Mouse (Mus musculus) neural tube, embryonic 14.5 days (tissue): ENCODE measurements around the gene Siah3. TPM values are rescaled to one million over a fixed set of nuclear protein-coding genes. Genes with fewer than 3 reads are reported as not detected.
"Not testable (repeated sequence)": the region's sequence is repeated elsewhere in the genome, so short reads cannot be mapped to it uniquely, and the experiment has no call there.

Source experiments
- ATAC-seq: fragments of 200-750 bp; cut with Nextera tagmentation; 2 replicates; pipeline ENCODE4 v1.8.0; 2017; ENCODE audit warnings: low read depth, mild to moderate bottlenecking, moderate TSS enrichment, moderate library complexity
- H3K27ac ChIP-seq: fragments of 300-500 bp; sonication (generic); 2 replicates; pipeline ENCODE4 v1.5.1; 2014; ENCODE audit warnings: low read depth, mild to moderate bottlenecking, control low read depth, low read length, moderate library complexity, mixed read lengths
- H3K27me3 ChIP-seq: fragments of 300-500 bp; sonication (generic); 2 replicates; pipeline ENCODE4 v1.6.1; 2014; ENCODE audit warnings: low read length; ENCODE audit not compliant: control insufficient read depth, insufficient read depth
- H3K36me3 ChIP-seq: fragments of 300-500 bp; sonication (generic); 2 replicates; pipeline ENCODE4 v1.6.1; 2014; ENCODE audit warnings: low read length, mixed read lengths; ENCODE audit not compliant: control insufficient read depth, insufficient read depth
- H3K4me1 ChIP-seq: fragments of 300-500 bp; sonication (generic); 2 replicates; pipeline ENCODE4 v1.6.1; 2014; ENCODE audit warnings: low read length; ENCODE audit not compliant: control insufficient read depth, insufficient read depth
- H3K4me2 ChIP-seq: fragments of 300-500 bp; sonication (generic); 2 replicates; pipeline ENCODE4 v1.6.1; 2014; ENCODE audit warnings: mild to moderate bottlenecking, low read depth, low read length, control low read depth
- H3K4me3 ChIP-seq: fragments of 300-500 bp; sonication (generic); 2 replicates; pipeline ENCODE4 v1.5.1; 2014; ENCODE audit warnings: low read depth, low read length, control low read depth, mixed read lengths
- H3K9ac ChIP-seq: fragments of 300-500 bp; sonication (generic); replicated peaks from 2 replicates; pipeline ENCODE4 v1.6.1; 2014; ENCODE audit warnings: low read depth, mild to moderate bottlenecking, control low read depth, low read length, mixed read lengths
- H3K9me3 ChIP-seq: fragments of 300-500 bp; sonication (generic); 2 replicates; pipeline ENCODE4 v1.6.1; 2016; ENCODE audit warnings: low read length; ENCODE audit not compliant: control insufficient read depth
- WGBS: fragments of 180-500 bp; shearing (Covaris S2); extraction: QIAGEN DNeasy Blood & Tissue Kit; methylation state at CpG from one replicate; pipeline ENCODE4 v1.1.7; 2014; 5-methylcytosine and 5-hydroxymethylcytosine counted together
- polyA plus RNA-seq: library from polyadenylated mRNA; unstranded; fragments of >200 nt; fragmentation: Nextera tagmentation; extraction: Ambion mirVana; gene quantifications from 2 replicates; pipeline ENCODE4 v1.2.1, GENCODE M21; 2014

The Siah3 gene
- polyA plus RNA-seq, 1 experiment from 2014 or later = 11.1 TPM

DNA sequence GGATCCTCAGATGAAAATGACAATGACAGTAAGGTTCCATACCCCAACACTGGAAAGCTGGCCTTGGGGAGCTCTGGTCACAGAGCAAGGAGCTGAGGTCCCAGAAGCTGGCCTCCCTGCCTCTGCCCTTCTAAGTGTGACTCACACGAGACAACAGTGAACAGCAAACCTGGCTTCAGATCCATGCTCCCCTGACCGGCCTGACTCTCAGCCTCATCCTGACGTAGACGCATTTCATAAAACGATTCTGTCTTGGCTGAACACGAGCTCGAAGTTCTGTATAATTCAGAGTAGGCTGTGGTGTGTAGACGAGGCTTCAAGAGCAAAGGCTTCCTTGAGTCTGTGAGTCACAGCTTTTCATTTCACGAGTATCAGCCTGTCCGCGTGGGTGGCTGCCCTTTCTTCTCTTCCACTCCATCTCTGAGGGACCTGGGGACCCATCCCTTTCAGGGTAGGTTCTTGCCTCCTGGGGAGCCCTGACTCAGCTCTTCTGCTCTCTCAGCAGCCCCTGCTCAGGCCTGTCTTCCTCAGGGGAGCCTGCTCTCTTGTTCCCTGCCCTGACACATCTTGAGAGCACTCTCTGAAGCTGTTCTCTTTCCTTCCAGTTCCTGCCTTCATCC, 11.2 kb upstream of the Siah3 start:
- Histone ChIP-seq H3K36me3 (no peaks in the 10 kb centered on the region), H3K4me1 (peaks cover 6% of the 10 kb centered on the region; the same call in 1 of the 2 replicates), H3K4me3 (no peak overlapping the region), H3K27me3 (no peaks in the 10 kb centered on the region), H3K27ac (no peak overlapping the region), H3K4me2 (no peak overlapping the region), H3K9ac (no peak overlapping the region), H3K9me3 (no peaks in the 10 kb centered on the region)
- ATAC-seq = no peak
- 79% methylated on average over 11 of the region's 11 CpGs for WGBS

DNA sequence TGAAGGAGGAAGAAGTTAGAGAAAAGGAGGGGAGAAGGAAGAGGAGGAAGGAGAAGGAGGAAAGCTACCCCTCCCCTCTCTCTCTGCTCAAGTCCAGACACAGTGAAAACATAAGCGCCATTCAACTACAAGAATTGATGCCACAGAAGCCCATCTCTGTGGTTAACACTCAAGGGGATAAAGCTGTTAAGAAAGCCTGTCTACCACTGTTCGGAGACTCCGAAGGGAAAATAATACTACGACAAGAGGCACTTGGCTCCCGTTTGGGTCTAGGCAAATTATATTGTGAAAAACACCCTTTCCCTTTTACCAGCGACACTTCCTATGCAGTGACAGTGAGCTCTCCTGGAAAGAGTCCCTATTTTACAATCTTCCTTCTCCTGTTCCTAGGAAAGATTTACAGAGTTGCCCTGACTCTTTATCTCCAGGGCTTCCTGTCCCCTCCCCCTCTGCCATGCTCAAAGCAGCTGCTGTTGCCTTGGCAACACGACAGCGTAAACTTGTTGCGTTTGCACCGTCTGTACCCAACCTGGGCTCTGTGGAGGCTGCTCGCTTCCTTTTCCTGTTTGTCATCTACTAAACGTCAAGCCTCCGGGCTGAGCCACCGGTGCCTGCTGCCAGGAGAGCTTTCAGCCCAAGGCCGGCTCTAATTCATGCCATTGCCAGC, 10.4 kb upstream of the Siah3 start:
- 0 out of 2 replicates have a peak overlapping the region, but pooled peaks have one; percentile 11 for H3K27ac ChIP-seq
- H3K27me3 ChIP-seq = no peaks in the 10 kb centered on the region
- no peaks in the 10 kb centered on the region for H3K9me3 ChIP-seq
- peak overlapping the region; percentile 49 for H3K4me2 ChIP-seq
- peak overlapping the region; percentile 14; the same call in 1 of the 2 replicates for H3K4me3 ChIP-seq
- H3K4me1 ChIP-seq = peaks cover 6% of the 10 kb centered on the region; the same call in 1 of the 2 replicates
- no peaks in the 10 kb centered on the region for H3K36me3 ChIP-seq
- no peak overlapping the region for H3K9ac ChIP-seq
- ATAC-seq = peak; percentile 96
- 3% methylated on average over 15 of the region's 15 CpGs for WGBS

DNA sequence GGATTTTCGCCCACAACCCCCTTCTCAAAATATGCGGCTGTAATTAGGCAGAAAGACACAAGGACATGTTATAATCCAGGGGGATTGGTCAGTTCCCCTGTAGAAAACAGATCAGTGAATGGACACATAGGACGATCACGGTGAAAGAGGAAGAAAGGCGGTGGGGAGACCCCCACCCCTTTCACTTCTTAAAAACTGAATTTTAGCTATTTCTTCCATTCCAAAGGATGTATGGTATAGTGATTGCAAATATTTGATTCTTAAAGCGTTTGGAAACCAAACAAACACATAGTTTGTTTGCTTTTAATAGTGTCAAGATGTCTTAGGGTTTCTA, 9.9 kb upstream of the Siah3 start:
- WGBS = 41% methylated on average over 6 of the region's 6 CpGs
- ATAC-seq = no peak
- peak overlapping the region; percentile 49 for H3K4me2 ChIP-seq

DNA sequence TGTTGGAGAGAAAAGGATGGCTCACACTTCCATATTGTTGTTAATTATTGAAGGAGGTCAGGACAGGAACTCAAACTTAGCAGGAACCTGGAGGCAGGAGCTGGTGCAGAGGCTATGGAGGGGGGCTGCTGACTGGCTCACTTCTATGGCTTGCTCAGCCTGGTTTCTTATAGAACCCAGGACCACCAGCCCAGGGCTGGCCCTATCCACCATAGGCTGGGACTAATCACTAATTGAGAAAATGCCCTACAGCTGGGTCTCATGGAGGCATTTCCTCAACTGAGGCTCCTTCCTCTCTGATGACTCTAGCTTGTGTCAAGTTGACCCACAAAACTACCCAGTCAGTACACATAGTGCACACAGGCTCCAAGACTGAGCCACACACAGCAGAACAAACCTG, 9.5 kb upstream of the Siah3 start:
- not testable (repeated sequence) for H3K27me3 ChIP-seq, H3K4me2 ChIP-seq, H3K9me3 ChIP-seq, H3K27ac ChIP-seq, H3K9ac ChIP-seq, H3K4me3 ChIP-seq, ATAC-seq, H3K4me1 ChIP-seq, H3K36me3 ChIP-seq

More for the DNA sequence above, 9.9 kb upstream of the Siah3 start:
- Histone ChIP-seq H3K27ac (no peak overlapping the region), H3K4me1 (peaks cover 6% of the 10 kb centered on the region; the same call in 1 of the 2 replicates), H3K4me3 (peak overlapping the region; percentile 14; the same call in 1 of the 2 replicates), H3K9ac (no peak overlapping the region), H3K9me3 (no peaks in the 10 kb centered on the region), H3K36me3 (no peaks in the 10 kb centered on the region), H3K27me3 (no peaks in the 10 kb centered on the region)

DNA sequence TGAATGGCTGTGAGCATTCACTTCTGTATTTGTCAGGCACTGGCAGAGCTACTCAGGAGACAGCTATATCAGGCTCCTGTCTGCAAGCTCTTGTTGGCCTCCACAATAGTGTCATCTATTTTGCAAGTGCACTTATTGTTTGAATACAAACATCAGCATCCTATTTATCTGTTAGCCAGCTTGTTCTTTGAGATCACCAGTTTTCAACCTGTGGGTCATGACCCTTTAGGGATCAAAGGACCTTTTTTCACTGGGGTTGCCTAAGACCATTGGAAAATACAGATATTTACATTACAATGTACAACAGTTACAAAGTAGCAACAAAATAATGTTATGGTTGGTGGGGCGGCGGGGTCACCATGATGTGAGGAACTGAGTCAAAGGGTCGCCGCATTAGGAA, 1.9 kb upstream of the Siah3 start:
- no peaks in the 10 kb centered on the region for H3K9me3 ChIP-seq
- H3K4me3 ChIP-seq = no peak overlapping the region
- 81% methylated on average over 4 of the region's 4 CpGs for WGBS
- no peaks in the 10 kb centered on the region for H3K27me3 ChIP-seq
- ATAC-seq = no peak
- H3K4me2 ChIP-seq = no peak overlapping the region
- no peak overlapping the region for H3K27ac ChIP-seq
- peaks cover 14% of the 10 kb centered on the region for H3K4me1 ChIP-seq
- H3K9ac ChIP-seq = no peak overlapping the region
- no peaks in the 10 kb centered on the region for H3K36me3 ChIP-seq

DNA sequence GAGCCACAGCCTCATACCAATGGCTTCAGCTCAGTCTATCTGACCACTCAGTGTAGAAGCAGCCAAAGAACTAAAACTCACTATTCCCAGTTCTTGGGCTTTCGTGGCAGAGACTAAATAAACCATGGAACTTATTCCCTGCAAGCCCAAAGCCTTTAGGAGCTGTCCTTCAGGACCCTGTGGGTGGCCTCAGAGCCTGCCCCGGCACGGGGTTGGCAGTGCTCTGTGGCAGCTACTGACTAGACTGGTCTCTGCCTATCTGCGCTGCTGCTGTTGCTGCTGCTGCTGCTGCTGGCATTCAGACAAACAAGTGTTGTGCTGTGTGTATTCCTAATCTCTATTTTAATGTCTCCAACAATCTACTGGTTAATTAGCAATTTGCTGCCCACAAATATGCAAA, 1.1 kb upstream of the Siah3 start:
- Histone ChIP-seq H3K9me3 (no peaks in the 10 kb centered on the region), H3K9ac (peak overlapping the region; percentile 28; the same call in 1 of the 2 replicates), H3K4me3 (no peak overlapping the region), H3K27ac (peak overlapping the region; percentile 80; the same call in 1 of the 2 replicates), H3K27me3 (no peaks in the 10 kb centered on the region), H3K4me1 (peaks cover 21% of the 10 kb centered on the region), H3K36me3 (no peaks in the 10 kb centered on the region), H3K4me2 (peak overlapping the region; percentile 63)
- WGBS = 6% methylated on average over 4 of the region's 4 CpGs
- peak; percentile 57; the same call in 1 of the 2 replicates for ATAC-seq

DNA sequence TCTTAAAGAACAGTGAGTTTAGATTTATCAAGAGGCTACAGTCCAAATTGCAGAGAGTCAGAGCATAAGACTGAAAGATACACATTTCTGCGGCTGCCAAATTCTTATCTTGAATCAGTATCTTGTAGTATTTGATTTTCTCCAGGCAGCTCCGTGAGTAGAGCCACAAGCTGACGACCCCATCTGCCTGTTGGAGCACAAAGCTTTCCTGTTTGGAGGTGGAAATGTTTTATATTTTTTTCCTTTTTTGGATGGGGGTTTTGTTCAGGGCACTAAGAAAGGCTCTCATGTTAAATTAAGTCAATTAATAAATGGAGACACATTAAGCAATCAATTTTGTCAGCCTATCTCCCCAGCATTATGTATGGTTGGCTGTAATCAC, 430 bp upstream of the Siah3 start:
- ATAC-seq = no peak
- no peaks in the 10 kb centered on the region for H3K36me3 ChIP-seq
- 16% methylated on average over 3 of the region's 3 CpGs for WGBS
- H3K4me3 ChIP-seq = peak overlapping the region; percentile 49
- H3K27ac ChIP-seq = peak overlapping the region; percentile 80
- no peaks in the 10 kb centered on the region for H3K27me3 ChIP-seq
- H3K4me1 ChIP-seq = peaks cover 23% of the 10 kb centered on the region
- no peaks in the 10 kb centered on the region for H3K9me3 ChIP-seq
- peak overlapping the region; percentile 63 for H3K4me2 ChIP-seq
- H3K9ac ChIP-seq = no peak overlapping the region; the same call in 1 of the 2 replicates

DNA sequence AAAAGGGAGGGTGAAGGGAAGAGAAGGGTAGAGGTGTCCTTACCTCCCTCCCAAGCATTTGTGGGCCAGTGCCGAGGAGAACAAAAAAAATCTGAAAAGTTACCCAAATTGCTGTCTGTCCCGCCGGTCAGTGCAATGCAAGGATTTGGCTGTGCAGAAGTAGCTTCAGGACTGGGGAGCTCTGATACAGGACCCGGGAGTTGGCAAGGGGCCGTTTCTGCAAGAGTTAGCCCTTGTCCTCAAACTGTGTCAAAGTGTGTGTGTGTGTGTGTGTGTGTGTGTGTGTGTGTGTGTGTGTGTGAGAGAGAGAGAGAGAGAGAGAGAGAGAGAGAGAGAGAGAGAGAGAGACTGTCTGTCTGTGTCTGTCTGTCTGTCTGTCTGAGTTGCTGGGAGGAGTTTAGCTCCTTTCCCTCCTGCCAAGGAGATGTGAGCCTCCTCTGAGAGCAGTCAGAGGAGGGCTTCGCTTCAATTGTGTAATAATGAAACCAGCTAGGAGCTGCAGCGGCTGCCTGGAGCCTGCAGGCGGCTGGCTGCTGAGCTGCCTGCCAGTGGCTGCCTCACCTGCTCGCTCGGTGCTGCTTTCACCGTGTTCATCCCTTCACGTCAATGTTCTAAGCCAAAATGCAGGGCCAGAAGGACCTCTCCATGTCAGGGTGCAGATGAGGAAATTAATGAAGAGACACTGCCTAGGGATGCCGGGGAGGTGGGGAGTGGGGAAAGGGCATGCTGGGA, 873 bp downstream of the Siah3 start:
- ATAC-seq = peak; percentile 72
- peaks cover 24% of the 10 kb centered on the region for H3K4me1 ChIP-seq
- H3K9ac ChIP-seq = peak overlapping the region; percentile 67
- no peaks in the 10 kb centered on the region for H3K9me3 ChIP-seq
- H3K4me3 ChIP-seq = peak overlapping the region; percentile 49
- H3K27me3 ChIP-seq = no peaks in the 10 kb centered on the region
- peak overlapping the region; percentile 80 for H3K27ac ChIP-seq
- no peaks in the 10 kb centered on the region for H3K36me3 ChIP-seq
- WGBS = 2% methylated on average over 13 of the region's 13 CpGs
- peak overlapping the region; percentile 63 for H3K4me2 ChIP-seq

DNA sequence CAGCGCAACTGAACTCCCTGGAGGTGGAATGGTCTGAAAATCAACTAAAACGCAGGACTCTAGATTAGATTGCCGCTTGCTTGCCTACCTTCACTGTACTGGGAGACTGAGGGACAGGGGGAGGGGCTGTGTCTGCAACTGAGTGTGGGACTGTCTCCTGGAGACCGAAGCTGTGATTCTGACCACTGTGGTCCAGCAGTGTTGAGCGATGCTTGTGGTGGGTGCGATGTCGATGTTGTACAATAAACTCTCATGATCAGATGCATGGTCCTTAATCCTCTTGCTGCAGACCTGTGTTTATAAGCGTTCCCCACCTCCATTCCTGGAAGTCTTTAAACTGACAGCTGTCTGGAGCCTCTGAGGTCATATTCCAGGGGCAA, 1.4 kb downstream of the Siah3 start:
- peak overlapping the region; percentile 80 for H3K27ac ChIP-seq
- no peaks in the 10 kb centered on the region for H3K9me3 ChIP-seq
- no peaks in the 10 kb centered on the region for H3K27me3 ChIP-seq
- peak overlapping the region; percentile 67 for H3K9ac ChIP-seq
- peak; percentile 33; the same call in 1 of the 2 replicates for ATAC-seq
- 20% methylated on average over 8 of the region's 8 CpGs for WGBS
- no peaks in the 10 kb centered on the region for H3K36me3 ChIP-seq
- H3K4me2 ChIP-seq = peak overlapping the region; percentile 63
- peaks cover 24% of the 10 kb centered on the region for H3K4me1 ChIP-seq
- H3K4me3 ChIP-seq = peak overlapping the region; percentile 49
